Comparison of ENCODE assay signal across 20 mouse cellular contexts in genomic region chr2:44018033-44018432, GRCm38 (mm10).
DNase-seq lines count a peak whose midpoint lies in the region; ATAC-seq lines count a peak whose summit lies in the region.
"Had no signal": no experiment of that assay in that cellular context is flagged by ENCODE, and none has a peak within 500 bp of the region (broad histone marks: within the 10 kb centered on the region; RNA-seq: fewer than 3 reads in every experiment).

No protein-coding gene starts in this region.

- no peaks in the 10 kb centered on the region for H3K27me3 ChIP-seq in forebrain, embryonic 15.5 days
- no peaks in the 10 kb centered on the region for H3K27me3 ChIP-seq in forebrain, embryonic 12.5 days
- H3K27me3 ChIP-seq in hindbrain, embryonic 13.5 days, result no peaks in the 10 kb centered on the region
- H3K27me3 ChIP-seq in hindbrain, embryonic 10.5 days (ENCODE audit: insufficient read depth, poor library complexity, severe bottlenecking), result no peaks in the 10 kb centered on the region
- no peaks in the 10 kb centered on the region for H3K27me3 ChIP-seq in neural tube, embryonic 14.5 days (ENCODE audit: control insufficient read depth, insufficient read depth, low read length)
- H3K27me3 ChIP-seq in neural tube, embryonic 15.5 days (replicated peaks), result no peaks in the 10 kb centered on the region
- H3K27me3 ChIP-seq: CH12.LX; embryonic facial prominence, embryonic 12.5 days; heart, embryonic 13.5 days had no signal

- 0 out of 2 replicates have a peak, but pooled peaks have one; percentile 53 for ATAC-seq in forebrain, embryonic 15.5 days (replicated peaks)
- no peak for ATAC-seq in forebrain, embryonic 12.5 days (ENCODE audit: low FRiP score)
- ATAC-seq in hindbrain, embryonic 13.5 days (ENCODE audit: low FRiP score), result 0 out of 2 replicates have a peak, but pooled peaks have one; percentile 32
- ATAC-seq in neural tube, embryonic 14.5 days (ENCODE audit: low read depth), result peak; percentile 46; the same call in 1 of the 2 replicates
- no peak for ATAC-seq in neural tube, embryonic 15.5 days (ENCODE audit: low FRiP score)
- ATAC-seq: activated CD4-positive, CD25-positive, alpha-beta regulatory T cell, adult 4 months; Patski had no signal

- H3K9ac ChIP-seq in forebrain, embryonic 15.5 days (replicated peaks), result no peak overlapping the region
- H3K9ac ChIP-seq in forebrain, embryonic 12.5 days, result no peak overlapping the region
- H3K9ac ChIP-seq in hindbrain, embryonic 13.5 days, result no peak overlapping the region
- no peak overlapping the region for H3K9ac ChIP-seq in neural tube, embryonic 14.5 days (replicated peaks; ENCODE audit: low read depth, low read length)
- no peak overlapping the region for H3K9ac ChIP-seq in neural tube, embryonic 15.5 days (replicated peaks)
- H3K9ac ChIP-seq: embryonic facial prominence, embryonic 12.5 days; heart, embryonic 13.5 days had no signal

- H3K27ac ChIP-seq in forebrain, embryonic 15.5 days (replicated peaks), result peak overlapping the region; percentile 79; the same call in 1 of the 2 replicates
- no peak overlapping the region for H3K27ac ChIP-seq in forebrain, embryonic 12.5 days
- H3K27ac ChIP-seq in hindbrain, embryonic 13.5 days, result no peak overlapping the region
- no peak overlapping the region for H3K27ac ChIP-seq in hindbrain, embryonic 10.5 days
- H3K27ac ChIP-seq in neural tube, embryonic 14.5 days (ENCODE audit: low read depth, low read length), result no peak overlapping the region
- H3K27ac ChIP-seq in neural tube, embryonic 15.5 days (replicated peaks), result no peak overlapping the region
- H3K27ac ChIP-seq: embryonic facial prominence, embryonic 12.5 days; heart, embryonic 13.5 days; hindbrain, postnatal 0 days had no signal

- H3K4me2 ChIP-seq in forebrain, embryonic 15.5 days (replicated peaks), result no peak overlapping the region
- H3K4me2 ChIP-seq in forebrain, embryonic 12.5 days, result no peak overlapping the region
- H3K4me2 ChIP-seq in hindbrain, embryonic 13.5 days, result no peak overlapping the region
- no peak overlapping the region for H3K4me2 ChIP-seq in neural tube, embryonic 14.5 days (ENCODE audit: low read depth, low read length)
- no peak overlapping the region for H3K4me2 ChIP-seq in neural tube, embryonic 15.5 days
- H3K4me2 ChIP-seq: embryonic facial prominence, embryonic 12.5 days; heart, embryonic 13.5 days had no signal

- peak; percentile 17 for DNase-seq in cerebellum, adult 9-10 months
- DNase-seq in cerebellum, postnatal 10 days, result no peak
- no peak for DNase-seq in hindbrain, embryonic 10.5 days (ENCODE audit: low spot score)
- DNase-seq: adrenal gland, postnatal 14 days; gastrocnemius, postnatal 36 days; heart, adult 11 months; heart, postnatal 36 days; kidney, adult 11 months; kidney, adult 9 months had no signal

- H3K4me3 ChIP-seq in forebrain, embryonic 15.5 days, result no peak overlapping the region
- H3K4me3 ChIP-seq in forebrain, embryonic 12.5 days (replicated peaks), result no peak overlapping the region
- no peak overlapping the region for H3K4me3 ChIP-seq in hindbrain, embryonic 13.5 days
- no peak overlapping the region for H3K4me3 ChIP-seq in hindbrain, embryonic 10.5 days
- no peak overlapping the region for H3K4me3 ChIP-seq in neural tube, embryonic 14.5 days (ENCODE audit: low read depth, low read length)
- H3K4me3 ChIP-seq in neural tube, embryonic 15.5 days (replicated peaks), result no peak overlapping the region
- H3K4me3 ChIP-seq: embryonic facial prominence, embryonic 12.5 days; heart, embryonic 13.5 days had no signal

- H3K4me1 ChIP-seq in forebrain, embryonic 15.5 days, result peaks cover 4% of the 10 kb centered on the region
- H3K4me1 ChIP-seq in forebrain, embryonic 12.5 days, result no peaks in the 10 kb centered on the region
- H3K4me1 ChIP-seq in hindbrain, embryonic 13.5 days (replicated peaks), result peaks cover 11% of the 10 kb centered on the region
- H3K4me1 ChIP-seq in hindbrain, embryonic 10.5 days (replicated peaks), result no peaks in the 10 kb centered on the region
- no peaks in the 10 kb centered on the region for H3K4me1 ChIP-seq in neural tube, embryonic 14.5 days (ENCODE audit: control insufficient read depth, insufficient read depth, low read length)
- H3K4me1 ChIP-seq in neural tube, embryonic 15.5 days, result no peaks in the 10 kb centered on the region
- H3K4me1 ChIP-seq: embryonic facial prominence, embryonic 12.5 days; heart, embryonic 13.5 days had no signal

- WGBS in forebrain, embryonic 15.5 days, result 88% methylated on average over 10 of the region's 10 CpGs
- WGBS in forebrain, embryonic 12.5 days, result 79% methylated on average over 10 of the region's 10 CpGs
- WGBS in hindbrain, embryonic 13.5 days, result 82% methylated on average over 10 of the region's 10 CpGs
- 88% methylated on average over 10 of the region's 10 CpGs for WGBS in hindbrain, embryonic 10.5 days
- 84% methylated on average over 10 of the region's 10 CpGs for WGBS in neural tube, embryonic 14.5 days
- whole genome bisulfite sequencing in neural tube, embryonic 15.5 days, result 77% methylated on average over 10 of the region's 10 CpGs

- no peaks in the 10 kb centered on the region for H3K9me3 ChIP-seq in forebrain, embryonic 15.5 days
- H3K9me3 ChIP-seq in forebrain, embryonic 12.5 days, result no peaks in the 10 kb centered on the region
- no peaks in the 10 kb centered on the region for H3K9me3 ChIP-seq in hindbrain, embryonic 13.5 days
- H3K9me3 ChIP-seq in hindbrain, embryonic 10.5 days, result no peaks in the 10 kb centered on the region
- no peaks in the 10 kb centered on the region for H3K9me3 ChIP-seq in neural tube, embryonic 14.5 days (ENCODE audit: control insufficient read depth, low read length)
- no peaks in the 10 kb centered on the region for H3K9me3 ChIP-seq in neural tube, embryonic 15.5 days (replicated peaks)
- H3K9me3 ChIP-seq: embryonic facial prominence, embryonic 12.5 days; heart, embryonic 13.5 days had no signal

- no peaks in the 10 kb centered on the region for H3K36me3 ChIP-seq in forebrain, embryonic 15.5 days
- no peaks in the 10 kb centered on the region for H3K36me3 ChIP-seq in forebrain, embryonic 12.5 days (replicated peaks)
- no peaks in the 10 kb centered on the region for H3K36me3 ChIP-seq in hindbrain, embryonic 13.5 days
- H3K36me3 ChIP-seq in hindbrain, embryonic 10.5 days, result no peaks in the 10 kb centered on the region
- no peaks in the 10 kb centered on the region for H3K36me3 ChIP-seq in neural tube, embryonic 14.5 days (ENCODE audit: control insufficient read depth, insufficient read depth, low read length)
- H3K36me3 ChIP-seq in neural tube, embryonic 15.5 days, result no peaks in the 10 kb centered on the region
- H3K36me3 ChIP-seq: embryonic facial prominence, embryonic 12.5 days; heart, embryonic 13.5 days had no signal

Comparison
In these comparisons a context has a peak if more than half of its experiments do, and no peak if none do; other contexts are left out.
1. ATAC-seq: peak in forebrain, embryonic 15.5 days (single experiment), hindbrain, embryonic 13.5 days (single experiment) and neural tube, embryonic 14.5 days (single experiment); none in forebrain, embryonic 12.5 days (single experiment) and neural tube, embryonic 15.5 days (single experiment).